Mouse (Mus musculus): ENCODE measurements at regions not wholly inside any gene's neighbourhood (a gene's known extent, or its start where the extent isn't known, plus 50 kb on each side); places are given as distances from the start of the nearest gene placed in this dataset.

DNA sequence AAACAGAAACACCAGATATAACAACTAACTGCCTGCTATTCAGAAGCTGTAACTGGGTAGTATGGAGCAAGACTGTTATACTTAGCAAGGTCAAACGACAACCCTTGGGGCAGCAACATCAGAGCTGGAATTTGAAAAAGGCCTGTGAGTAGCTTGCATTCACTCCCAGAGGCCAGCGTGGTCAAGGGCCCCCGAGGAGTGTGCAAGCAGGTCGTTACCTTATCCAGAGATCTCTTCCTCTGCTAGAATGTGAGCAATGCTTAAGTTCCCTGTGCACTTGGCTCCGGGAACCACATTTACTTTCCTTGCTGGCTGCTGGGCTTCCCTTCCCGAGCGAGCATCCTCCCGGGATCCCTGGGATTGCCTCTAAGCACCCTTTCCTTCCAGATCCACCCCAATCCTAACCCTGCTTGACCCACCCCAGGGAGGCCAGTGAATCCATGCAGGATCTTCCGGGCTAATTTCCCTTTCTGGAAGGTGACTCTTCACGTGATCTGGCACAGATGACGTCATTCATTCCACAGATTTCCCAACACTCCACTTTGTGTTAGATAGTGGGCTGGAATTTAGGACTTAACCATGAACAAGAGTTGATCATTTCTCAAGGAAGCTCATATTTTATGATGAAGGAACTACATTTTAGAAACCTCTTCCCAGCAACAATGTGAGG is 112.3 kb upstream of the Tsc22d1 start:
- Histone ChIP-seq H3K4me3 (ENCODE audit: low read depth, low read length) (no peak overlapping the region), H3K27me3 (ENCODE audit: control insufficient read depth, insufficient read depth, low read depth, low read length) (no peaks in the 10 kb centered on the region), H3K36me3 (ENCODE audit: control insufficient read depth, insufficient read depth) (no peaks in the 10 kb centered on the region), H3K4me2 (ENCODE audit: low read depth, low read length) (no peak overlapping the region), H3K9ac (ENCODE audit: low read depth, low read length) (no peak overlapping the region), H3K9me3 (replicated peaks; ENCODE audit: control insufficient read depth, low read length) (no peaks in the 10 kb centered on the region), H3K4me1 (ENCODE audit: control insufficient read depth, low read depth, low read length) (no peaks in the 10 kb centered on the region), H3K27ac (ENCODE audit: low read length) (no peak overlapping the region)
- ATAC-seq (ENCODE audit: low read depth): no peak
- 48% methylated on average over 11 of the region's 11 CpGs for WGBS (ENCODE audit: insufficient replicate concordance)

DNA sequence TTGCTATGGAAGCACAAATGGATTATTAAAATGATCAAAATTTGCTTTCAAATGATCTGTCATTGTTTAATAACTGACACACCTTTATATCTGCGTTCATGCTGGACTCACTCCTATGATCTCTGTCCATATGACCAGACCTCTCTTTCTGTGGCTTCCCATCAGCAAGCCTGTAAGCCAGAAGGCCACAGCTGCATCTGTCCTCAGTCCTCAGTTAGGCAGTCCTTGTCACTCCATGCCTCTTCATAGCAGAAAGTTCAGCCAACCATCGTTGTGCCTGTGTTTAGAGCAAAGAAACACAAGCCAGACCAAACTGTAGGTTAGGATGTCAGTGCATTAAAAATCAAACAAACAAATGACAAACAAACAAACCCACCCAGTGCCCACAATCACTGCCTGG is 107.2 kb upstream of the Tsc22d1 start:
- H3K4me1 ChIP-seq (ENCODE audit: control insufficient read depth, low read depth, low read length): no peaks in the 10 kb centered on the region
- no peaks in the 10 kb centered on the region for H3K27me3 ChIP-seq (ENCODE audit: control insufficient read depth, insufficient read depth, low read depth, low read length)
- no peak overlapping the region for H3K4me2 ChIP-seq (ENCODE audit: low read depth, low read length)
- H3K27ac ChIP-seq (ENCODE audit: low read length): no peak overlapping the region
- no peak overlapping the region for H3K9ac ChIP-seq (ENCODE audit: low read depth, low read length)
- H3K9me3 ChIP-seq (replicated peaks; ENCODE audit: control insufficient read depth, low read length): no peaks in the 10 kb centered on the region
- WGBS (ENCODE audit: insufficient replicate concordance): 55% methylated on average over 2 of the region's 2 CpGs
- no peaks in the 10 kb centered on the region for H3K36me3 ChIP-seq (ENCODE audit: control insufficient read depth, insufficient read depth)
- H3K4me3 ChIP-seq (ENCODE audit: low read depth, low read length): no peak overlapping the region
- ATAC-seq (ENCODE audit: low read depth): no peak

DNA sequence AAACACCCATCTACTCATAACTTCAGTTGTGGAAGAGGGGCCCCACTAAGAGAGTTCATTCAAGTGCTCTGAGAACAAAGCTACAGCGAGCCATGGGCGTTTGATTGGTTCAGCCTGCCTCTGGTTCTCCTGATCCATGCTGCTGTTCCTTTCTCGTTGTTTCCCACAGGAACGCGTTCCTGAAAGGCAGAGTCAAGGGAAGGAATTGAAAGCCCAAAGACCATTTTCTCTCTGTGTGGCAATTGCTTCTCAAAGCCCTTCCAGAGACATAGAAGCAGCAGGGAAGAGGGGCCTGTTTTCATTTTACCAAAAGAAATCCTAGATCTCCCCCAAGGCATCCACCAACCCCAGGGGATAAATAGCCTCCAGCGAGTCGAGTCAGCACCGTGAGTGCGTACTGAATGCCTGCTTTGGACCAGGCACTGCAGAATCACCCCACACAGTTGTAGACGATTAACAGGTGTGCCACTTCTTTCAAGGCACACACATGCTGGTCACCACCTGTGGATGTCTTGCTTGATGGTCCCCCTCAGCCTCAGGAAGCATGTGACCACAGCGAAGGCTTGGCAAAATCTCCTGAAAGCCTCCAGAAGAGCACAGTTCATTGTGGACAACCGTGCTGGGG is 106.5 kb upstream of the Tsc22d1 start:
- no peaks in the 10 kb centered on the region for H3K27me3 ChIP-seq (ENCODE audit: control insufficient read depth, insufficient read depth, low read depth, low read length)
- no peaks in the 10 kb centered on the region for H3K4me1 ChIP-seq (ENCODE audit: control insufficient read depth, low read depth, low read length)
- WGBS (ENCODE audit: insufficient replicate concordance): 45% methylated on average over 12 of the region's 12 CpGs
- H3K9me3 ChIP-seq (replicated peaks; ENCODE audit: control insufficient read depth, low read length): no peaks in the 10 kb centered on the region
- no peaks in the 10 kb centered on the region for H3K36me3 ChIP-seq (ENCODE audit: control insufficient read depth, insufficient read depth)
- H3K9ac ChIP-seq (ENCODE audit: low read depth, low read length): no peak overlapping the region
- no peak for ATAC-seq (ENCODE audit: low read depth)
- no peak overlapping the region for H3K4me2 ChIP-seq (ENCODE audit: low read depth, low read length)
- no peak overlapping the region for H3K4me3 ChIP-seq (ENCODE audit: low read depth, low read length)
- H3K27ac ChIP-seq (ENCODE audit: low read length): no peak overlapping the region

DNA sequence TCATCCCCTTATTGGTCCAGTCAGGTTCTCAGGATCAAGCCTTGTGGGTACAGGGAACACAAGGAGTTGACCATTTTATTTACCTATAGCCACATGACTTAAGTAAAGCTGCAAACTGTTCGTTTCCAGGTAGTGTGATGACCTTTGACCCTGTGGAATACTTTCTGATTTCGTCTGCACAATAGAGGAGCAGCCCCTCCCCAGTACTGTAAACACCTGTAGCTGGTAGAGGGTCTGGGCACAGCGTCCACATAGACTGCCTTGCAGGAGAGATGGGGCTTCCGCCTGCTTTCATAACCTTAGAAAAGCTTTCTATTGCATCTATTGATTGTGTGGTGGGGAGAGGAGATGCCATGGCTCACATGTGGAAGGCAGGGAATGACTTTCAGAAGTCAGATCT is 105.2 kb upstream of the Tsc22d1 start:
- H3K36me3 ChIP-seq (ENCODE audit: control insufficient read depth, insufficient read depth): no peaks in the 10 kb centered on the region
- 45% methylated on average over 4 of the region's 4 CpGs for WGBS (ENCODE audit: insufficient replicate concordance)
- no peak overlapping the region for H3K9ac ChIP-seq (ENCODE audit: low read depth, low read length)
- no peak overlapping the region for H3K27ac ChIP-seq (ENCODE audit: low read length)
- no peaks in the 10 kb centered on the region for H3K4me1 ChIP-seq (ENCODE audit: control insufficient read depth, low read depth, low read length)
- H3K4me2 ChIP-seq (ENCODE audit: low read depth, low read length): no peak overlapping the region
- no peaks in the 10 kb centered on the region for H3K27me3 ChIP-seq (ENCODE audit: control insufficient read depth, insufficient read depth, low read depth, low read length)
- no peak overlapping the region for H3K4me3 ChIP-seq (ENCODE audit: low read depth, low read length)
- no peaks in the 10 kb centered on the region for H3K9me3 ChIP-seq (replicated peaks; ENCODE audit: control insufficient read depth, low read length)
- ATAC-seq (ENCODE audit: low read depth): no peak

DNA sequence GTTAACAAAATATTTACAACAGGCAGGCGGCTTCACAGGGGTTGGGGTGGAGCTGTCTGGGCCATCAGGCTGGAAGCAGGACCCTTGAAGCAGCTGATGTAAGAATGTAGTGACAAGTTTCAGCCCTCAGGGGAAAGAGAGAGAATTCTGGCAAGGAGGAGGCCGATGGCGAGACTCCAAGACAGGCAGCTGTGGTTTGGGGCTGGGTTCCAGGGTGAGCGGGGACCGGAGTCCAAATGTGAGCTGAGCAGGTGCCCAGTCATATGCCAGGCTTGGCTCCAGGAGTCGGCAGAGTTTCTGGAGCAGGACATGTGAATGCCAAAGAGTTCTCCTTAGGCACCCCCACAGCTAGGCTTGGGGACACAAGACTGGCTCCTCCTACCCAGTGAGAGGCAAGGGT is 104.5 kb upstream of the Tsc22d1 start:
- Histone ChIP-seq H3K4me3 (ENCODE audit: low read depth, low read length) (no peak overlapping the region), H3K4me2 (ENCODE audit: low read depth, low read length) (no peak overlapping the region), H3K9ac (ENCODE audit: low read depth, low read length) (no peak overlapping the region), H3K9me3 (replicated peaks; ENCODE audit: control insufficient read depth, low read length) (no peaks in the 10 kb centered on the region), H3K27ac (ENCODE audit: low read length) (no peak overlapping the region), H3K27me3 (ENCODE audit: control insufficient read depth, insufficient read depth, low read depth, low read length) (no peaks in the 10 kb centered on the region), H3K36me3 (ENCODE audit: control insufficient read depth, insufficient read depth) (no peaks in the 10 kb centered on the region), H3K4me1 (ENCODE audit: control insufficient read depth, low read depth, low read length) (no peaks in the 10 kb centered on the region)
- 73% methylated on average over 6 of the region's 6 CpGs for WGBS (ENCODE audit: insufficient replicate concordance)
- no peak for ATAC-seq (ENCODE audit: low read depth)

DNA sequence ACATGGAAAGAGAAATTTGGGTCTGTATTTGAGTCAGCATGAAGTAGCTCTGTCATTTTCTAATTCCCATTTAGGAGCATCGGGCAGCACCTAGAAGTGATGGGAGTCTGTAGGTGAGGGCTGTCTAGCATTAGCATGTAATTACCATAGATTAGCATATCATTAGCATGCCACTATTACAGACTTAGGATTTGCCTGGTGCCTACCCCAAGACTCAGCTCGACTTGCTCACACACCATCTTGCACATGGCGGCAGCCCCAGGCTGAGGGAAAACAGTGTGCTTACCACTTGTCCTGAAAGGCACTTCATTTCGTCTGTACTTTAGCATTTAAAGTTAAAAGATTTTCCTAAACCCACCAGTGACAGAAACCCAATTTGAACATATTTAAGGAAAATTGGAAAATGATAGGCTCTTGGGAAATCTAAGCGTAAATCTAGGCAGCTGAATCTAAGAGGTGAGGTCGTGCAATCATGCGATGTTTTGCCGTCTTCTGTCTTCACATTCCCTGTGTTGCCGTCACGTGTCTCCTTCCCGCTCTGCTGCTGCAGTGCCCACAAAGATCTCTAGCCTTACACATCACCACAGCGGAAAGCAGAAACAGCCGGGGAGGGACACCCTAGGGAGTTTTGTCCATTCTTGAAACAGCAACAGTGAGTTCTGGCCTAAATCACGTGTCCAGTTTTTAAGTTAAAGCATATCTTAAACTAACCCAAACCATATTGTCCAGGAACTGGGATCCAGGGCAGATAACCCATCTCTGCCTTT is 101.2 kb upstream of the Tsc22d1 start:
- H3K4me1 ChIP-seq (ENCODE audit: control insufficient read depth, low read depth, low read length): no peaks in the 10 kb centered on the region
- no peaks in the 10 kb centered on the region for H3K36me3 ChIP-seq (ENCODE audit: control insufficient read depth, insufficient read depth)
- ATAC-seq (ENCODE audit: low read depth): no peak
- H3K4me3 ChIP-seq (ENCODE audit: low read depth, low read length): no peak overlapping the region
- no peak overlapping the region for H3K9ac ChIP-seq (ENCODE audit: low read depth, low read length)
- WGBS (ENCODE audit: insufficient replicate concordance): 72% methylated on average over 14 of the region's 14 CpGs
- no peaks in the 10 kb centered on the region for H3K27me3 ChIP-seq (ENCODE audit: control insufficient read depth, insufficient read depth, low read depth, low read length)
- no peaks in the 10 kb centered on the region for H3K9me3 ChIP-seq (replicated peaks; ENCODE audit: control insufficient read depth, low read length)
- H3K27ac ChIP-seq (ENCODE audit: low read length): no peak overlapping the region
- H3K4me2 ChIP-seq (ENCODE audit: low read depth, low read length): no peak overlapping the region

DNA sequence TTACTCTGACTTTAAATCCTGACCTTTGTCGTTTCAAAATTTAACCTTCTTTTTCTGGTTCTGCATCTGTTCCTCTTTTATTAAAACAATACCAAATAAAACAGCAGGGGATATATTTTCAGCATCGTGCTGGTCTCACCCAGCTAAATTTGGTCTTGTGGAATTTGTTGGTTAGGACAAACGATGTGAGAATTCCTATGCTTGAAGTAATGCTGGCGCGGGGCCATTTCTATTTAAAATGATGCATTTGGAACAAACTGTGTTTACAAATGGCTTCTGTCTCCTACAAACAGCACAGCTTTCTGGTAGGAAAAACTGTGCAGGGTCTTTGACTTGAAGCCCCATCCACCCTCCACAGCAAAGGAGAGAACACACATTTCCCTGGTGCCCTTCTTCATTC is 96.3 kb upstream of the Tsc22d1 start:
- Histone ChIP-seq H3K36me3 (ENCODE audit: control insufficient read depth, insufficient read depth) (no peaks in the 10 kb centered on the region), H3K9ac (ENCODE audit: low read depth, low read length) (no peak overlapping the region), H3K4me2 (ENCODE audit: low read depth, low read length) (no peak overlapping the region), H3K9me3 (replicated peaks; ENCODE audit: control insufficient read depth, low read length) (no peaks in the 10 kb centered on the region), H3K27me3 (ENCODE audit: control insufficient read depth, insufficient read depth, low read depth, low read length) (no peaks in the 10 kb centered on the region), H3K4me3 (ENCODE audit: low read depth, low read length) (no peak overlapping the region), H3K4me1 (ENCODE audit: control insufficient read depth, low read depth, low read length) (no peaks in the 10 kb centered on the region), H3K27ac (ENCODE audit: low read length) (no peak overlapping the region)
- ATAC-seq (ENCODE audit: low read depth): no peak
- 74% methylated on average over 5 of the region's 5 CpGs for WGBS (ENCODE audit: insufficient replicate concordance)

DNA sequence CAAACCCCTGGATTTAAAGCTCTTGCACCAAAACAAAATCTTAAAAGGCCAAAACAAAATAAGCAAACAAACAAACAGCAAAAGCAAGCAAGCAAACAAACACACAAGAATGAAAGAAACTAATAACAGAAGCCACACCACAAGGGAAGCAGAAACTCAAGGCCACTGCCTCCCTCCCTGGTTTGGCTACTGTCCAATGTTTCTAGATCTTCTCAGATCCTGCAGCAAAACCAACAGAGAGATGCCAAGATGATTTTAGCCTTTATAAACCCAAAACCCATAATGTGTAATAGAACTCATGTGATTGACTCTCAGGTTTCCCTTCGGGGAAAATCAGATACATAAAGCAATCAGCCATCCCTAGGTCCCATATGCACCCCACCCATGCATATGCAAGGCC is 90.5 kb upstream of the Tsc22d1 start:
- Histone ChIP-seq H3K9ac (ENCODE audit: low read depth, low read length) (no peak overlapping the region), H3K4me2 (ENCODE audit: low read depth, low read length) (no peak overlapping the region), H3K27ac (ENCODE audit: low read length) (no peak overlapping the region), H3K4me3 (ENCODE audit: low read depth, low read length) (no peak overlapping the region), H3K9me3 (replicated peaks; ENCODE audit: control insufficient read depth, low read length) (no peaks in the 10 kb centered on the region), H3K4me1 (ENCODE audit: control insufficient read depth, low read depth, low read length) (no peaks in the 10 kb centered on the region), H3K27me3 (ENCODE audit: control insufficient read depth, insufficient read depth, low read depth, low read length) (no peaks in the 10 kb centered on the region), H3K36me3 (ENCODE audit: control insufficient read depth, insufficient read depth) (no peaks in the 10 kb centered on the region)
- no peak for ATAC-seq (ENCODE audit: low read depth)
- 48% methylated on average over 1 of the region's 1 CpGs for WGBS (ENCODE audit: insufficient replicate concordance)

DNA sequence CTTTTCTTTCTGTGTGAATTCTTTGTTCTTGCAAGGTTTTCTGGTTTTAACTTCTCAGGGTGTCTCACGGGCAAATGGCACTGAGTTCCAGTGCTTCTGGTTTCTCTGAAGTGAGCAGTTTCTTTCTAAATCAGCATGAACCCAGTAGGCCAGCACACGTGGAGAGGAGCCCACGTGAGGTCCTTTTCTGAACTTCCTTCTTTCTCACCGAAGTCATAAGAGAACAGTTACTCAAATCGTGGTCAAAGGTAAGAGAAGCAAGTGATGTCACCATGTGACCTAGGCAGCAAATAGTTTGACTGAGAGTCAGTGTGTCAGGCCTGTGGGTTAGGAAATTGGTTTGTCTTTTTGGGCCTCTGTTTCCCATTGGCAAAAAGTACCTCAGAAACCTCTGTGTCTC is 84.8 kb upstream of the Tsc22d1 start:
- 27% methylated on average over 5 of the region's 5 CpGs for WGBS (ENCODE audit: insufficient replicate concordance)
- ATAC-seq (ENCODE audit: low read depth): no peak
- no peak overlapping the region for H3K4me2 ChIP-seq (ENCODE audit: low read depth, low read length)

More for the DNA sequence above, 84.8 kb upstream of the Tsc22d1 start:
- no peaks in the 10 kb centered on the region for H3K27me3 ChIP-seq (ENCODE audit: control insufficient read depth, insufficient read depth, low read depth, low read length)
- no peaks in the 10 kb centered on the region for H3K36me3 ChIP-seq (ENCODE audit: control insufficient read depth, insufficient read depth)
- H3K9ac ChIP-seq (ENCODE audit: low read depth, low read length): no peak overlapping the region
- no peak overlapping the region for H3K4me3 ChIP-seq (ENCODE audit: low read depth, low read length)
- H3K4me1 ChIP-seq (ENCODE audit: control insufficient read depth, low read depth, low read length): no peaks in the 10 kb centered on the region
- H3K27ac ChIP-seq (ENCODE audit: low read length): no peak overlapping the region
- no peaks in the 10 kb centered on the region for H3K9me3 ChIP-seq (replicated peaks; ENCODE audit: control insufficient read depth, low read length)
